Mouse (Mus musculus) liver, embryonic 11.5 days (tissue): ENCODE results near the gene Rsph3b. TPM values are rescaled to one million over a fixed set of nuclear protein-coding genes. Genes with fewer than 3 reads are reported as not detected.
"Not testable (repeated sequence)": the region's sequence is repeated elsewhere in the genome, so short reads cannot be mapped to it uniquely, and the experiment has no call there.

Experiments
- ATAC-seq: fragments of 200-750 bp; cut with Nextera tagmentation; replicated peaks from 2 replicates; pipeline ENCODE4 v1.8.0; 2017; ENCODE audit warnings: moderate number of reproducible peaks, mild to moderate bottlenecking, moderate TSS enrichment, moderate library complexity; ENCODE audit not compliant: low FRiP score
- DNase-seq: peaks from one replicate; pipeline ENCODE4 v3.0.0-alpha.2; 2017; ENCODE audit warnings: low spot score
- H3K27ac ChIP-seq: fragments of 300-500 bp; sonication (generic); 2 replicates; pipeline ENCODE4 v1.5.1; 2014; ENCODE audit warnings: mild to moderate bottlenecking, low read depth, low read length, control low read depth
- H3K27me3 ChIP-seq: fragments of 300-500 bp; sonication (generic); replicated peaks from 2 replicates; pipeline ENCODE4 v1.6.1; 2014; ENCODE audit warnings: low read length, mixed read lengths; ENCODE audit not compliant: control insufficient read depth, insufficient read depth
- H3K36me3 ChIP-seq: fragments of 300-500 bp; sonication (generic); 2 replicates; pipeline ENCODE4 v1.6.1; 2014; ENCODE audit warnings: mild to moderate bottlenecking, low read length, moderate library complexity, mixed read lengths; ENCODE audit not compliant: control insufficient read depth, insufficient read depth
- H3K4me1 ChIP-seq: fragments of 300-500 bp; sonication (generic); replicated peaks from 2 replicates; pipeline ENCODE4 v1.6.1; 2014; ENCODE audit warnings: low read length, mixed read lengths; ENCODE audit not compliant: control insufficient read depth, insufficient read depth
- H3K4me2 ChIP-seq: fragments of 300-500 bp; sonication (generic); 2 replicates; pipeline ENCODE4 v1.6.1; 2014; ENCODE audit warnings: mild to moderate bottlenecking, control low read depth, moderate library complexity
- H3K4me3 ChIP-seq: fragments of 300-500 bp; sonication (generic); 2 replicates; pipeline ENCODE4 v1.5.1; 2014; ENCODE audit warnings: low read depth, low read length, control low read depth
- H3K9ac ChIP-seq: fragments of 300-500 bp; sonication (generic); 2 replicates; pipeline ENCODE4 v1.6.1; 2014; ENCODE audit warnings: low read depth, low read length, control low read depth
- H3K9me3 ChIP-seq: fragments of 300-500 bp; sonication (generic); 2 replicates; pipeline ENCODE4 v1.6.1; 2016; ENCODE audit warnings: low read length, inconsistent platforms, mixed read lengths; ENCODE audit not compliant: control insufficient read depth
- WGBS: fragments of 180-500 bp; shearing (Covaris S2); extraction: QIAGEN DNeasy Blood & Tissue Kit; methylation state at CpG from one replicate; pipeline ENCODE4 v1.1.7; 2014; 5-methylcytosine and 5-hydroxymethylcytosine counted together
- polyA plus RNA-seq: library from polyadenylated mRNA; unstranded; fragments of >200 nt; fragmentation: Nextera tagmentation; extraction: Ambion mirVana; gene quantifications from 2 replicates; pipeline ENCODE4 v1.2.1, GENCODE M21; 2014

The Rsph3b gene
- polyA plus RNA-seq = 28.1 and 29.6 TPM in 2 replicates

- Histone ChIP-seq H3K4me2 (peak within 1 kb of the TSS; percentile 70), H3K9ac (peak within 1 kb of the TSS; percentile 69), H3K4me3 (peak within 1 kb of the TSS; percentile 64), H3K27ac (0 out of 2 replicates have a peak within 1 kb of the TSS, but pooled peaks have one; percentile 26)
- not testable (repeated sequence) for H3K4me1 ChIP-seq, H3K36me3 ChIP-seq, H3K27me3 ChIP-seq, H3K9me3 ChIP-seq
- DNase-seq (peak; percentile 88), ATAC-seq (peak; percentile 92)
- under 1% methylated on average over 61 of the region's 73 CpGs for WGBS
Observed at GRCm38 (mm10) chr17:6947984-6948768, at the start of gene Rsph3b. Rsph3b (minus strand) TSS chr17:6948682.

DNA sequence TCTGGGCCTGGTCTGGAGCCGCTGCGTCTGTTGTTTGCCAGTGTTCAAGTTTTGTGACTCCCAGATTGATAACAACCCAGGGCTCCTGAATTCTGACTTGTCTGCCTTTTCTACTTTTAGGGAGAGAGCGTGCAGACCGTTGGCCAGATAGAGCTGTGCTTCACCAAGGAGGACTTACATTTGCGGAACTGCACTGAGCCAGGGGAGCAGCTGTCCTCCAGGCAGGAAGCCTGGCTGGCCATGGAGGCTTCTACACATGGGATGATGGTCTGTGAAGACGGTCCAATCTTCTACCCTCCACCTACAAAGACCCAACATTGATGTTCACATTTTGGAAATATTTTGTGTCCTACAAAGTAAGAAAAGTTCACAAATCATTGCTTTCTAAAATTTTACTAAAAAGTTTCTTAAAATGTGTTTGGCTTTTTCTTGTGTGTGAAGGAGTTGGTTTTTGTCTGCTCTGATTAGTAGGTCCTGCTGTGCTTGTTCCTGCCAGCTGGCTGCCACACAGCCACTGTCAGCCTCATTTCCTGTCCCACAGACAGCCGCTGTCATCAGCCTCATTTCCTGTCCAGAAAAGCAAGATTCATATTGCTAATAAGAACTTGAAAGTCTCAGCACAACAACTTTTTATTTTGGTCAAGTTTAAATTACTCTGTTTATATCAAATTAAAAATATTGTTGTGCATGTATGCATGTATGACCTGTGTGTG lies 49.5 kb upstream of the Rsph3b start:
- not testable (repeated sequence) for H3K4me1 ChIP-seq, H3K4me3 ChIP-seq, DNase-seq, ATAC-seq, H3K27me3 ChIP-seq, H3K9me3 ChIP-seq, H3K4me2 ChIP-seq, H3K36me3 ChIP-seq, H3K9ac ChIP-seq, H3K27ac ChIP-seq
- WGBS = no CpG with 5 or more reads among the region's 7 CpGs

- 83% methylated on average over 8 of the region's 8 CpGs for WGBS
- H3K9me3 ChIP-seq, H3K27me3 ChIP-seq, H3K36me3 ChIP-seq, DNase-seq, H3K4me3 ChIP-seq, ATAC-seq, H3K27ac ChIP-seq, H3K4me2 ChIP-seq, H3K4me1 ChIP-seq, H3K9ac ChIP-seq: not testable (repeated sequence)
Observed at GRCm38 (mm10) chr17:6996826-6997225, 48.3 kb upstream of the Rsph3b start.

DNA sequence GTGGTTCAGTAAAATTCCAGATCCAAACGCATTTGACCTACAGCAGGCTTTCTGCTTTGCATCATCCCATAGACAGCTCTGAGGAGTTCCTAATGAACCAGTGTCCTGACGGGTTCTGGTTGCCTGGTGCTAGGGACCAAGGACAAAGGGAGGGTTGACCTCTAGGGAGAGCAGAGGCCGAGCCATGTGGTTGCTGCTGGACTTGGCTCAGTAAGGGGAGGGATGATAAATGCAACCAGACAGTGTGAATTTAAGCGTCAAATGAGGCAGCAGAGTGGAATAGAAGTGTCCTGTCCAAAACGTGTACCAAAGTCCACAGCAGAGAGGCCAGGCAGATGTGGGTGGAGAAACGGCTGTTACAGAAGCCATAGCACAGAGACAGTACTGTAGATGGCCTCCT lies 47.0 kb upstream of the Rsph3b start:
- ATAC-seq, DNase-seq: not testable (repeated sequence)

GRCm38 (mm10) chr17:6986118-6986517 lies 37.6 kb upstream of the Rsph3b start:
- not testable (repeated sequence) for DNase-seq, H3K9me3 ChIP-seq, H3K9ac ChIP-seq, ATAC-seq, H3K4me2 ChIP-seq, H3K4me3 ChIP-seq, H3K27me3 ChIP-seq, H3K27ac ChIP-seq, H3K4me1 ChIP-seq, H3K36me3 ChIP-seq
- 86% methylated on average over 1 of the region's 1 CpGs for WGBS

More for the DNA sequence above, 47.0 kb upstream of the Rsph3b start:
- not testable (repeated sequence) for H3K36me3 ChIP-seq, H3K9ac ChIP-seq, H3K27me3 ChIP-seq, H3K4me2 ChIP-seq, H3K4me3 ChIP-seq, H3K4me1 ChIP-seq, H3K9me3 ChIP-seq, H3K27ac ChIP-seq
- no CpG with 5 or more reads among the region's 6 CpGs for WGBS

GRCm38 (mm10) chr17:6980144-6980543 lies 31.7 kb upstream of the Rsph3b start:
- not testable (repeated sequence) for H3K4me2 ChIP-seq, H3K4me1 ChIP-seq, H3K4me3 ChIP-seq, ATAC-seq, H3K9me3 ChIP-seq, H3K36me3 ChIP-seq, H3K9ac ChIP-seq, H3K27me3 ChIP-seq, DNase-seq, H3K27ac ChIP-seq
- 90% methylated on average over 5 of the region's 8 CpGs for WGBS

- H3K4me1 ChIP-seq, DNase-seq, H3K27me3 ChIP-seq, H3K27ac ChIP-seq, H3K9me3 ChIP-seq, H3K36me3 ChIP-seq: not testable (repeated sequence)
- peak overlapping the region; percentile 66 for H3K9ac ChIP-seq
- peak; percentile 11; the same call in 1 of the 2 replicates for ATAC-seq
- H3K4me3 ChIP-seq = peak overlapping the region; percentile 61
- H3K4me2 ChIP-seq = peak overlapping the region; percentile 58
- 20% methylated on average over 4 of the region's 5 CpGs for WGBS
Observed at GRCm38 (mm10) chr17:6979380-6979779, 30.9 kb upstream of the Rsph3b start.

GRCm38 (mm10) chr17:6978287-6979248 lies 30.1 kb upstream of the Rsph3b start, which contains the start of gene Gm49721:
Gm49721 (plus strand) TSS chr17:6978904.
- Histone ChIP-seq H3K4me3 (peak within 1 kb of the TSS; percentile 61), H3K4me2 (peak within 1 kb of the TSS; percentile 59), H3K9ac (peak within 1 kb of the TSS; percentile 66)
- H3K36me3 ChIP-seq, H3K27ac ChIP-seq, H3K9me3 ChIP-seq, H3K4me1 ChIP-seq, H3K27me3 ChIP-seq: not testable (repeated sequence)
- DNase-seq (peak; percentile 43), ATAC-seq (peak; percentile 100)
- under 1% methylated on average over 41 of the region's 68 CpGs for WGBS
